ENCODE assay signal across 11 mouse cellular contexts in the genomic region with DNA sequence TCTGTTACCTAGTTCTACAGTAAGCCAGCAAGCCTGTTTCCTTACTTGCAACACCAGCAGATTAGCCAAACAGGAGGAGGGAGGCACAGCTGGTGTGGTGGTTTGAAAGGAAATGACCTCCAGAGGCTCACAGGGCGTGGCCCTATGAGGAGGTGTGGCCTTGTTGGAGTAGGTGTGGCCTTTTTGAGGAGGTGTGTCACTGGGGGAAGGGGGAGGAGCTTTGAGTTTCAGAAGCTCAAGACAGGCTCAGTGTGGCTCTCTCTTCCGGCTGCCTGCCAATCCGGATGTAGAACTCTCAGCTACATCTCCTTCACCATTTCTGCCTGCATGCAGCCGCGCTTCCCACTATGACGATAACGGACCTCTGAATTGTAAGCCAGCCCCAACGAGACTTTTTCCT.
DNase-seq lines count a peak whose midpoint lies in the region; ATAC-seq lines count a peak whose summit lies in the region.
"Had no signal": no experiment of that assay in that cellular context is flagged by ENCODE, and none has a peak within 500 bp of the region (broad histone marks: within the 10 kb centered on the region; RNA-seq: fewer than 3 reads in every experiment).

No protein-coding gene starts in this region.

- no peak overlapping the region for H3K9ac ChIP-seq in forebrain, embryonic 14.5 days (ENCODE audit: low read length)
- H3K9ac ChIP-seq: heart, embryonic 13.5 days had no signal

- H3K27ac ChIP-seq in forebrain, embryonic 14.5 days (ENCODE audit: low read depth, low read length) = no peak overlapping the region
- H3K27ac ChIP-seq: heart, embryonic 13.5 days had no signal

- H3K27me3 ChIP-seq in forebrain, embryonic 14.5 days (replicated peaks; ENCODE audit: control insufficient read depth, insufficient read depth, low read length) = no peaks in the 10 kb centered on the region
- H3K27me3 ChIP-seq: heart, embryonic 13.5 days had no signal

- peak; percentile 32 for DNase-seq in right cerebral cortex, postnatal 14 days
- no peak for DNase-seq in right cerebral cortex, adult 18-20 months
- DNase-seq in lung, postnatal 14 days = peak; percentile 40
- peak; percentile 45 to 67 for DNase-seq in thymus, postnatal 36 days
- no peak for DNase-seq in cerebellum, adult 11-12 months
- DNase-seq in kidney, adult 8-10 months = no peak
- no peak for DNase-seq in forebrain, embryonic 14.5 days (ENCODE audit: low spot score)
- DNase-seq: cerebellum, adult 8-10 months had no signal

- ATAC-seq in activated CD4-positive, CD25-positive, alpha-beta regulatory T cell, adult 4 months = peak; percentile 61
- ATAC-seq in forebrain, embryonic 14.5 days = no peak

- 90% methylated on average over 8 of the region's 8 CpGs for WGBS in forebrain, embryonic 14.5 days

- peaks cover 4% of the 10 kb centered on the region; the same call in 1 of the 2 replicates for H3K4me1 ChIP-seq in forebrain, embryonic 14.5 days (ENCODE audit: control insufficient read depth, insufficient read depth, low read length)
- H3K4me1 ChIP-seq: heart, embryonic 13.5 days had no signal

- no peak overlapping the region for H3K4me2 ChIP-seq in forebrain, embryonic 14.5 days (ENCODE audit: low read length)
- H3K4me2 ChIP-seq: heart, embryonic 13.5 days had no signal

- no peaks in the 10 kb centered on the region for H3K9me3 ChIP-seq in forebrain, embryonic 14.5 days (replicated peaks; ENCODE audit: control insufficient read depth, low read length)
- H3K9me3 ChIP-seq: heart, embryonic 13.5 days had no signal

- no peak overlapping the region for H3K4me3 ChIP-seq in forebrain, embryonic 14.5 days (ENCODE audit: low read depth, low read length)
- H3K4me3 ChIP-seq: heart, embryonic 13.5 days; myocyte had no signal

- H3K36me3 ChIP-seq in forebrain, embryonic 14.5 days (ENCODE audit: control insufficient read depth, insufficient read depth, low read length) = no peaks in the 10 kb centered on the region
- H3K36me3 ChIP-seq: heart, embryonic 13.5 days had no signal

Comparison
In these comparisons a context has a peak if more than half of its experiments do, and no peak if none do; other contexts are left out.
1. DNase-seq: peak in right cerebral cortex, postnatal 14 days (single experiment), lung, postnatal 14 days (single experiment) and thymus, postnatal 36 days (2 of 2); none in right cerebral cortex, adult 18-20 months (single experiment), cerebellum, adult 11-12 months (single experiment), kidney, adult 8-10 months (0 of 2) and forebrain, embryonic 14.5 days (single experiment).